Mouse (Mus musculus) midbrain, embryonic 16.5 days (tissue): Measurements from ENCODE around the gene Ick. TPM values are rescaled to one million over a fixed set of nuclear protein-coding genes. Genes with fewer than 3 reads are reported as not detected.

Experiments used
- ATAC-seq: fragments of 200-750 bp; cut with Nextera tagmentation; 2 replicates; pipeline ENCODE4 v1.8.0; 2017; ENCODE audit warnings: moderate TSS enrichment
- H3K27ac ChIP-seq: fragments of 300-500 bp; sonication (generic); 2 replicates; pipeline ENCODE4 v1.5.1; 2014; ENCODE audit warnings: mild to moderate bottlenecking, low read length, mixed read lengths
- H3K27me3 ChIP-seq: fragments of 300-500 bp; sonication (generic); 2 replicates; pipeline ENCODE4 v1.6.1; 2014; ENCODE audit warnings: low read depth, low read length, mixed read lengths; ENCODE audit not compliant: control insufficient read depth, insufficient read depth
- H3K36me3 ChIP-seq: fragments of 300-500 bp; sonication (generic); 2 replicates; pipeline ENCODE4 v1.6.1; 2014; ENCODE audit warnings: mild to moderate bottlenecking, low read length, moderate library complexity, mixed read lengths; ENCODE audit not compliant: control insufficient read depth, insufficient read depth
- H3K4me1 ChIP-seq: fragments of 300-500 bp; sonication (generic); 2 replicates; pipeline ENCODE4 v1.6.1; 2014; ENCODE audit warnings: mild to moderate bottlenecking, low read length, mixed read lengths; ENCODE audit not compliant: control insufficient read depth, insufficient read depth
- H3K4me2 ChIP-seq: fragments of 300-500 bp; sonication (generic); 2 replicates; pipeline ENCODE4 v1.6.1; 2014; ENCODE audit warnings: mild to moderate bottlenecking, low read length, mixed read lengths
- H3K4me3 ChIP-seq: fragments of 300-500 bp; sonication (generic); 2 replicates; pipeline ENCODE4 v1.5.1; 2014; ENCODE audit warnings: low read depth, mild to moderate bottlenecking, low read length, moderate library complexity, mixed read lengths
- H3K9ac ChIP-seq: fragments of 300-500 bp; sonication (generic); 2 replicates; pipeline ENCODE4 v1.6.1; 2014; ENCODE audit warnings: low read depth, low read length, mixed read lengths
- H3K9me3 ChIP-seq: fragments of 300-500 bp; sonication (generic); replicated peaks from 2 replicates; pipeline ENCODE4 v1.6.1; 2014; ENCODE audit warnings: mild to moderate bottlenecking, low read length, mixed read lengths; ENCODE audit not compliant: control insufficient read depth, poor library complexity, severe bottlenecking
- WGBS: fragments of 180-500 bp; shearing (Covaris S2); extraction: QIAGEN DNeasy Blood & Tissue Kit; methylation state at CpG from one replicate; pipeline ENCODE4 v1.1.7; 2014; 5-methylcytosine and 5-hydroxymethylcytosine counted together
- polyA plus RNA-seq: library from polyadenylated mRNA; unstranded; fragments of >200 nt; fragmentation: Nextera tagmentation; extraction: Ambion mirVana; gene quantifications from 2 replicates; pipeline ENCODE4 v1.2.1, GENCODE M21; 2015

The Ick gene
- polyA plus RNA-seq, 1 experiment from 2014 or later = 42.5 TPM

GRCm38 (mm10) chr9:78210079-78210478 is 101.1 kb downstream of the Ick start:
- no peaks in the 10 kb centered on the region for H3K36me3 ChIP-seq
- no peak overlapping the region for H3K27ac ChIP-seq
- no peak overlapping the region for H3K9ac ChIP-seq
- H3K9me3 ChIP-seq = no peaks in the 10 kb centered on the region
- H3K4me1 ChIP-seq = no peaks in the 10 kb centered on the region
- no peak overlapping the region for H3K4me3 ChIP-seq
- H3K27me3 ChIP-seq = no peaks in the 10 kb centered on the region
- 91% methylated on average over 3 of the region's 3 CpGs for WGBS
- no peak for ATAC-seq
- no peak overlapping the region for H3K4me2 ChIP-seq

GRCm38 (mm10) chr9:78210821-78211220 is 101.8 kb downstream of the Ick start:
- H3K4me3 ChIP-seq = no peak overlapping the region
- H3K36me3 ChIP-seq = no peaks in the 10 kb centered on the region
- no peak for ATAC-seq
- no peak overlapping the region for H3K9ac ChIP-seq
- H3K9me3 ChIP-seq = no peaks in the 10 kb centered on the region
- H3K4me2 ChIP-seq = no peak overlapping the region
- 96% methylated on average over 2 of the region's 2 CpGs for WGBS
- no peak overlapping the region for H3K27ac ChIP-seq
- no peaks in the 10 kb centered on the region for H3K4me1 ChIP-seq
- no peaks in the 10 kb centered on the region for H3K27me3 ChIP-seq

GRCm38 (mm10) chr9:78211521-78211920 is 102.5 kb downstream of the Ick start:
- no peak for ATAC-seq
- Histone ChIP-seq H3K9me3 (no peaks in the 10 kb centered on the region), H3K4me2 (no peak overlapping the region), H3K4me1 (no peaks in the 10 kb centered on the region), H3K27me3 (no peaks in the 10 kb centered on the region), H3K4me3 (no peak overlapping the region), H3K9ac (no peak overlapping the region), H3K27ac (no peak overlapping the region), H3K36me3 (no peaks in the 10 kb centered on the region)
- 95% methylated on average over 3 of the region's 3 CpGs for WGBS

- Histone ChIP-seq H3K36me3 (no peaks in the 10 kb centered on the region), H3K4me1 (no peaks in the 10 kb centered on the region), H3K4me2 (no peak overlapping the region), H3K9me3 (no peaks in the 10 kb centered on the region), H3K4me3 (no peak overlapping the region), H3K27ac (no peak overlapping the region), H3K27me3 (no peaks in the 10 kb centered on the region), H3K9ac (no peak overlapping the region)
- 84% methylated on average over 7 of the region's 7 CpGs for WGBS
- no peak for ATAC-seq
Measured at GRCm38 (mm10) chr9:78212341-78213049, 103.5 kb downstream of the Ick start.

- H3K36me3 ChIP-seq = no peaks in the 10 kb centered on the region
- H3K9me3 ChIP-seq = no peaks in the 10 kb centered on the region
- no peaks in the 10 kb centered on the region for H3K4me1 ChIP-seq
- ATAC-seq = no peak
- WGBS = 85% methylated on average over 4 of the region's 4 CpGs
- no peak overlapping the region for H3K27ac ChIP-seq
- no peak overlapping the region for H3K9ac ChIP-seq
- H3K4me3 ChIP-seq = no peak overlapping the region
- H3K4me2 ChIP-seq = no peak overlapping the region
- no peaks in the 10 kb centered on the region for H3K27me3 ChIP-seq
Measured at GRCm38 (mm10) chr9:78217074-78217473, 108.1 kb downstream of the Ick start.

Other genes with a start within 250 kb of the Ick start
- 66.4 and 67.4 TPM in 2 replicates for gene Elovl5, start 191.8 kb upstream of the Ick start, polyA plus RNA-seq
- gene Gcm1, start 57.3 kb upstream of the Ick start, polyA plus RNA-seq = not detected in 2 replicates
- gene Fbxo9, start 127 bp upstream of the Ick start, polyA plus RNA-seq = 74.0 and 81.0 TPM in 2 replicates
- gene Gsta4, start 73.6 kb downstream of the Ick start, polyA plus RNA-seq = 14.3 and 18.5 TPM in 2 replicates
- gene Gsta1, start 121.5 kb downstream of the Ick start, polyA plus RNA-seq = not detected in 2 replicates
- not detected in 2 replicates for gene Gm3776, start 147.9 kb downstream of the Ick start, polyA plus RNA-seq
- gene Gm10639, start 180.7 kb downstream of the Ick start, polyA plus RNA-seq = not detected in 2 replicates
- not detected in 2 replicates for gene Omt2a, start 205.6 kb downstream of the Ick start, polyA plus RNA-seq
- gene Omt2b, start 218.4 kb downstream of the Ick start, polyA plus RNA-seq = not detected in 2 replicates
- gene Gsta2, start 246.6 kb downstream of the Ick start, polyA plus RNA-seq = not detected in 2 replicates